Mouse (Mus musculus): Measurements from ENCODE around the gene Tcaf2. TPM values are rescaled to one million over a fixed set of nuclear protein-coding genes. Genes with fewer than 3 reads are reported as not detected.

Tcaf2 gene
- polyA plus RNA-seq, 1 experiment from 2014 or later, result 3.7 TPM

GRCm38 (mm10) chr6:42597592-42597991 is 47.5 kb downstream of the Tcaf2 start, which contains the start of gene Tcaf3:
Gene Tcaf3, minus strand, starts transcription at chr6:42597692.
- no peaks in the 10 kb centered on the region for H3K4me1 ChIP-seq (ENCODE audit: insufficient read depth)
- WGBS, result 59% methylated on average over 4 of the region's 4 CpGs
- no peaks in the 10 kb centered on the region for H3K27me3 ChIP-seq (ENCODE audit: insufficient read depth, low read length)
- H3K36me3 ChIP-seq (ENCODE audit: insufficient read depth), result no peaks in the 10 kb centered on the region
- DNase-seq (no peak), ATAC-seq (ENCODE audit: insufficient read depth) (no peak)
- no peaks in the 10 kb centered on the region for H3K9me3 ChIP-seq (ENCODE audit: low read depth, low read length)
- H3K4me2 ChIP-seq, result no peak within 1 kb of the TSS
- no peak within 1 kb of the TSS for H3K27ac ChIP-seq (ENCODE audit: low read depth)
- TF ChIP-seq CTCF (IDR thresholded peaks at IDR 0.05; ENCODE audit: low read depth), result no peak
- no peak within 1 kb of the TSS for H3K9ac ChIP-seq
- H3K4me3 ChIP-seq (ENCODE audit: low read depth, low read length), result no peak within 1 kb of the TSS

DNA sequence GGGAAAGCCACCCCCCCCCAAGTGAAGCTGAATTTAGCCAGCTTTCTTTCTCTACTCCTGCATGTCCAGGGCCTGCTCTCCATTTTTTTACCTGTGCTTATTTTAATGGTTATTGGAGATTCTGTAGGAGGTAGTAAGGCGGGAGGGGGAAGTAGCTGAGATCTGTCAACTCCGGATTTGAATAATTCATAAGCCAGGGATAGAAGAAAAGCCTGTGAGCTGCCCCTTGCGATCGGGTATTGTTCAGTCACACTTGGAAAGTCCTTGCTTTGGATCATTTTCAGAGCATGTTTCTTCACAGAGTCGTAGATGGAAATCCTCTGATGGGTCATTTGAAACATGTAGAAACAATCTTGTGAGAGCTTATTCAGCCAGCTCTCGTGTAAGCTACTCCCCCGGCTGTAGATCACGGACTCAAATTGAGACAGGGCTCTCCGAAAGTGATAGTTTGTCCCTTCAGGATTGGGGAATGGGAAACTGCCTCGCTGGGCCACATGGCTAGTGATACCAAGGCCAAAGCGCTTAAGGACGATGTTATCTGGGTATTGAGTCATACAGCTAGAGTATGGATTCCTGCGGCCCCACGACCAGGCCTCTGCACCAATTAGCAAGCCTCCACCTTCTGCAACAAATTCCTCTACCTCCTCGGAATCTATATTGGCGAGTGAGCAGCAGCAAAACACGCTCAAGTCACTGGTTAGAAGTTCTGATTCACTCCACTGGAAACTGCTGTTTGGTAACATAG is 51.7 kb downstream of the Tcaf2 start:
- no peaks in the 10 kb centered on the region for H3K4me1 ChIP-seq (ENCODE audit: insufficient read depth)
- TF ChIP-seq CTCF (IDR thresholded peaks at IDR 0.05; ENCODE audit: low read depth), result no peak
- ATAC-seq (ENCODE audit: insufficient read depth) (no peak), DNase-seq (no peak)
- H3K9ac ChIP-seq, result no peak overlapping the region
- no peak overlapping the region for H3K27ac ChIP-seq (ENCODE audit: low read depth)
- no peak overlapping the region for H3K4me2 ChIP-seq
- no peaks in the 10 kb centered on the region for H3K27me3 ChIP-seq (ENCODE audit: insufficient read depth, low read length)
- H3K4me3 ChIP-seq (ENCODE audit: low read depth, low read length), result no peak overlapping the region
- H3K9me3 ChIP-seq (ENCODE audit: low read depth, low read length), result no peaks in the 10 kb centered on the region
- no peaks in the 10 kb centered on the region for H3K36me3 ChIP-seq (ENCODE audit: insufficient read depth)
- WGBS, result 78% methylated on average over 17 of the region's 17 CpGs

- H3K4me3 ChIP-seq (ENCODE audit: low read depth, low read length), result no peak overlapping the region
- no peak for DNase-seq
- no peaks in the 10 kb centered on the region for H3K9me3 ChIP-seq (ENCODE audit: low read depth, low read length)
- H3K27me3 ChIP-seq (ENCODE audit: insufficient read depth, low read length), result no peaks in the 10 kb centered on the region
- ATAC-seq (ENCODE audit: insufficient read depth), result no peak
- TF ChIP-seq CTCF (IDR thresholded peaks at IDR 0.05; ENCODE audit: low read depth), result no peak
- H3K27ac ChIP-seq (ENCODE audit: low read depth), result no peak overlapping the region
- no peak overlapping the region for H3K4me2 ChIP-seq
- 66% methylated on average over 5 of the region's 5 CpGs for WGBS
- peaks cover 7% of the 10 kb centered on the region; the same call in 1 of the 2 replicates for H3K4me1 ChIP-seq (ENCODE audit: insufficient read depth)
- no peaks in the 10 kb centered on the region for H3K36me3 ChIP-seq (ENCODE audit: insufficient read depth)
- no peak overlapping the region for H3K9ac ChIP-seq
Measured at GRCm38 (mm10) chr6:42586569-42586968, 58.5 kb downstream of the Tcaf2 start.

DNA sequence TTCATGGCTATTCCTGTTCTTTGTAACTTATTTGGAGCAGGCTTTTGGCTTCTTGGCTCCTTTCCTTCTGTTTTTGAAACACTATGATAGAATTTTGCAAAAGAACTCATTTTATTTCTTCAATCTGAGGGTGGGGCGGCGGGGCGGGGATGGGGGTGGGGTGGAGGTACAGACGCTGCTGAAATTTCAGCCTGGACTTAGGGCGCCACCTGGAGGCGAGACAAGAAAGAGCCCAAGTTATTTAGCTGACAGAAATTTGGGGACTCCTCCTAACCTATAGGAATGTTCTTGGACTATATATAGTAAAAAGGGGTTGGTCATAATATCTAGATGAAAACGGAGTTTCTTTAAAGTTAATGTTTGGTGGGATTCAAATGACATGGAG is 61.6 kb downstream of the Tcaf2 start:
- 1% methylated on average over 7 of the region's 7 CpGs for WGBS
- Histone ChIP-seq H3K4me2 (peak overlapping the region; percentile 41), H3K9ac (no peak overlapping the region), H3K27ac (ENCODE audit: low read depth) (no peak overlapping the region), H3K4me3 (ENCODE audit: low read depth, low read length) (no peak overlapping the region), H3K9me3 (ENCODE audit: low read depth, low read length) (no peaks in the 10 kb centered on the region), H3K36me3 (ENCODE audit: insufficient read depth) (no peaks in the 10 kb centered on the region), H3K4me1 (ENCODE audit: insufficient read depth) (peaks cover 7% of the 10 kb centered on the region; the same call in 1 of the 2 replicates), H3K27me3 (ENCODE audit: insufficient read depth, low read length) (no peaks in the 10 kb centered on the region)
- DNase-seq (peak; percentile 90), ATAC-seq (ENCODE audit: insufficient read depth) (peak; percentile 50; the same call in 1 of the 2 replicates)
- TF ChIP-seq CTCF (IDR thresholded peaks at IDR 0.05; ENCODE audit: low read depth), result peak; percentile 67

GRCm38 (mm10) chr6:42582741-42583487 is 62.1 kb downstream of the Tcaf2 start:
- peak overlapping the region; percentile 41 for H3K4me2 ChIP-seq
- H3K27me3 ChIP-seq (ENCODE audit: insufficient read depth, low read length), result no peaks in the 10 kb centered on the region
- H3K27ac ChIP-seq (ENCODE audit: low read depth), result peak overlapping the region; percentile 15; the same call in 1 of the 2 replicates
- H3K4me3 ChIP-seq (ENCODE audit: low read depth, low read length), result no peak overlapping the region
- H3K36me3 ChIP-seq (ENCODE audit: insufficient read depth), result no peaks in the 10 kb centered on the region
- no peak for TF ChIP-seq CTCF (IDR thresholded peaks at IDR 0.05; ENCODE audit: low read depth)
- H3K4me1 ChIP-seq (ENCODE audit: insufficient read depth), result peaks cover 7% of the 10 kb centered on the region; the same call in 1 of the 2 replicates
- H3K9ac ChIP-seq, result no peak overlapping the region
- peak; percentile 55 for DNase-seq
- ATAC-seq (ENCODE audit: insufficient read depth), result peak; percentile 67
- no peaks in the 10 kb centered on the region for H3K9me3 ChIP-seq (ENCODE audit: low read depth, low read length)
- 37% methylated on average over 9 of the region's 9 CpGs for WGBS

DNA sequence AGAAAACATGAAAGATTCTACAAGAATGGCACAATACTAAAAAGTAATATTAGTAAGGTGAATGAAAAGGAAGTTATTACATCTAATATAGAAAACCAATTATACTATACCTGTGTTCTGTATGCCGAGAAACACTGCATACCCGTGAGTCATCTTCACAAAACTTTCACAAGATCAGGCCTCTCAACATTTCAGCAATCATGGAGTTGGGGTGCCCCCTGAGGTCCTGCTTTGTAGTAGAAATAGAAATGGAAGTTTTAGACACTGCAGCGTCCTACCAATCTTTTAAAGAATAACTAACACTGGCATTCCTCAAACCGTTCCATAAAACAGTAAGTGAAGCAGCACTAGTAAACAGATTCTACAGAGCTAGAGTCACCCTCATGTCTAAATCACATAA is 66.4 kb downstream of the Tcaf2 start:
- TF ChIP-seq CTCF (IDR thresholded peaks at IDR 0.05; ENCODE audit: low read depth), result 0 out of 2 replicates have a peak, but pooled peaks have one; percentile 16
- ATAC-seq (ENCODE audit: insufficient read depth) (no peak), DNase-seq (no peak)
- H3K9ac ChIP-seq, result no peak overlapping the region
- H3K36me3 ChIP-seq (ENCODE audit: insufficient read depth), result no peaks in the 10 kb centered on the region
- no peak overlapping the region for H3K27ac ChIP-seq (ENCODE audit: low read depth)
- no peaks in the 10 kb centered on the region for H3K9me3 ChIP-seq (ENCODE audit: low read depth, low read length)
- no peak overlapping the region for H3K4me2 ChIP-seq
- 64% methylated on average over 4 of the region's 4 CpGs for WGBS
- H3K4me1 ChIP-seq (ENCODE audit: insufficient read depth), result peaks cover 7% of the 10 kb centered on the region; the same call in 1 of the 2 replicates
- H3K4me3 ChIP-seq (ENCODE audit: low read depth, low read length), result no peak overlapping the region
- H3K27me3 ChIP-seq (ENCODE audit: insufficient read depth, low read length), result no peaks in the 10 kb centered on the region

DNA sequence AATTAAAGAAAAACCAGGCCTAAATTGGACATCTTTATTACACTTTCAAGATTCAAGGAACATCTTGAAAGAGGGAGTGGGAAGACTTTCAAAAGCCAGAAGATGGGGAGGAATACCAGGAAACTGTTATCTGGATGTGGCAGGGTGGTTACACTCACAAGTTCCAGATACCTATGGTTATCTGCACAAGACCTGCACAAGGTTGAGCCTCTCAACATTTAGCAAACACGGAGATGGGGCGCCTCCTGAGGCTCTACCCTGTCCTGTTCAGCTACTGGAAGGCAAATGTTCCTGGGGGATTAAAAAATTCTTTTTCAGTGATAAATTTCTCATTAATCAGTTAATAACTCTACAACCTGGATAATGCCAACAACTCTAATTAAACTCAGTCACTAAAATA is 67.6 kb downstream of the Tcaf2 start:
- WGBS, result 84% methylated on average over 2 of the region's 2 CpGs
- H3K27me3 ChIP-seq (ENCODE audit: insufficient read depth, low read length), result no peaks in the 10 kb centered on the region
- H3K4me2 ChIP-seq, result no peak overlapping the region

More for the DNA sequence above, 67.6 kb downstream of the Tcaf2 start:
- TF ChIP-seq CTCF (IDR thresholded peaks at IDR 0.05; ENCODE audit: low read depth), result no peak
- H3K4me3 ChIP-seq (ENCODE audit: low read depth, low read length), result no peak overlapping the region
- no peak for ATAC-seq (ENCODE audit: insufficient read depth)
- H3K9ac ChIP-seq, result no peak overlapping the region
- H3K36me3 ChIP-seq (ENCODE audit: insufficient read depth), result no peaks in the 10 kb centered on the region
- DNase-seq, result no peak
- no peaks in the 10 kb centered on the region for H3K9me3 ChIP-seq (ENCODE audit: low read depth, low read length)
- no peaks in the 10 kb centered on the region for H3K4me1 ChIP-seq (ENCODE audit: insufficient read depth)
- H3K27ac ChIP-seq (ENCODE audit: low read depth), result no peak overlapping the region

Other genes starting within 250 kb of the Tcaf2 start
- not detected in 2 replicates for gene Tas2r143, start 245.0 kb downstream of the Tcaf2 start, polyA plus RNA-seq (2014; fragmentation: Nextera tagmentation; extraction: Ambion mirVana)
- not detected in 2 replicates for gene Tas2r135, start 239.8 kb downstream of the Tcaf2 start, polyA plus RNA-seq (2014; fragmentation: Nextera tagmentation; extraction: Ambion mirVana)
- gene Tas2r126, start 210.7 kb downstream of the Tcaf2 start, polyA plus RNA-seq (2014; fragmentation: Nextera tagmentation; extraction: Ambion mirVana), result not detected in 2 replicates
- gene Olfr458, start 180.1 kb downstream of the Tcaf2 start, polyA plus RNA-seq (2014; fragmentation: Nextera tagmentation; extraction: Ambion mirVana), result not detected in 2 replicates
- not detected in 2 replicates for gene Olfr457, start 168.9 kb downstream of the Tcaf2 start, polyA plus RNA-seq (2014; fragmentation: Nextera tagmentation; extraction: Ambion mirVana)
- 0.18 TPM in 1 of 2 replicates, not detected in the other for gene Olfr456, start 158.0 kb downstream of the Tcaf2 start, polyA plus RNA-seq (2014; fragmentation: Nextera tagmentation; extraction: Ambion mirVana)
- not detected in 2 replicates for gene Olfr455, start 97.7 kb downstream of the Tcaf2 start, polyA plus RNA-seq (2014; fragmentation: Nextera tagmentation; extraction: Ambion mirVana)
- gene Tcaf3, start 47.6 kb downstream of the Tcaf2 start, polyA plus RNA-seq (2014; fragmentation: Nextera tagmentation; extraction: Ambion mirVana), result not detected in 2 replicates
- gene Tcaf1, start 64.8 kb upstream of the Tcaf2 start, polyA plus RNA-seq (2014; fragmentation: Nextera tagmentation; extraction: Ambion mirVana), result 73.2 and 75.2 TPM in 2 replicates
- gene Olfr453, start 94.1 kb upstream of the Tcaf2 start, polyA plus RNA-seq (2014; fragmentation: Nextera tagmentation; extraction: Ambion mirVana), result not detected in 2 replicates
- gene Olfr38, start 111.2 kb upstream of the Tcaf2 start, polyA plus RNA-seq (2014; fragmentation: Nextera tagmentation; extraction: Ambion mirVana), result not detected in 2 replicates
- not detected in 2 replicates for gene Olfr452, start 139.8 kb upstream of the Tcaf2 start, polyA plus RNA-seq (2014; fragmentation: Nextera tagmentation; extraction: Ambion mirVana)
- not detected in 2 replicates for gene Olfr450, start 166.7 kb upstream of the Tcaf2 start, polyA plus RNA-seq (2014; fragmentation: Nextera tagmentation; extraction: Ambion mirVana)
- gene Olfr449, start 189.1 kb upstream of the Tcaf2 start, polyA plus RNA-seq (2014; fragmentation: Nextera tagmentation; extraction: Ambion mirVana), result not detected in 2 replicates
- gene Olfr448, start 245.2 kb upstream of the Tcaf2 start, polyA plus RNA-seq (2014; fragmentation: Nextera tagmentation; extraction: Ambion mirVana), result not detected in 2 replicates